Mouse (Mus musculus): Measurements from ENCODE around the gene Gm3336.

Gene Gm3336

DNA sequence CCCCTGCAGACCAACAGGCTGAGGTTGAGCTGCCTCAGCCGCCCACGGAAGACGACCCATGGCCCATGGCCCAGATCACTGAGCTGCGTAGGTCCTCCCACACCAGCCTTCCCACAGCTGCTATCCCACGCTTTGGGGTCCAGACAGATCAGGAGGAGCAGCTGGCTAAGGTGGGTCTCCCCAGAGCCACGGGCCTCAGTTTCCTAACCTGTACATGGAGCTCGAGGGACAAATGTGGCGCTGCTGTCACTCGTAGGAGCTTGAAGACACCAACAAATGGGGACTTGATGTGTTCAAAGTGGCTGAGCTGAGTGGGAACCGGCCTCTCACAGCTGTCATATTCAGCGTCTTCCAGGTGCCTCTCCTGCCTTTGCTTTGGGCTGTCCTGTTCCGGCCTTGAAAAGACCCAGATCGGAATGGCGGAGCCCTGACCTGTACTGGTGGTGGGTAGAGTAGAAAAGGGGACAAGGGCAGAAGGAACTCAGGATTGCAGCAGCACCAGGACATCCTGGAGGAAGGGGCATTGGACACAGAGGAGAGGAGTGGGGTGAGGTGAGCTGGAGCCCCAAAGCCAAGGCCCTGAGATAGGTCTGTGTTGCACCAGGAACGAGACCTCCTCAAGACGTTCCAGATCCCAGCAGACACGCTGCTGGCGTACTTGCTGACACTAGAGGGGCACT is 29.0 kb downstream of the Gm3336 start:
- no peak for DNase-seq (ENCODE audit: low read depth)

GRCm38 (mm10) chr8:70748246-70749096 is 30.1 kb downstream of the Gm3336 start:
- DNase-seq (ENCODE audit: low read depth): no peak

DNA sequence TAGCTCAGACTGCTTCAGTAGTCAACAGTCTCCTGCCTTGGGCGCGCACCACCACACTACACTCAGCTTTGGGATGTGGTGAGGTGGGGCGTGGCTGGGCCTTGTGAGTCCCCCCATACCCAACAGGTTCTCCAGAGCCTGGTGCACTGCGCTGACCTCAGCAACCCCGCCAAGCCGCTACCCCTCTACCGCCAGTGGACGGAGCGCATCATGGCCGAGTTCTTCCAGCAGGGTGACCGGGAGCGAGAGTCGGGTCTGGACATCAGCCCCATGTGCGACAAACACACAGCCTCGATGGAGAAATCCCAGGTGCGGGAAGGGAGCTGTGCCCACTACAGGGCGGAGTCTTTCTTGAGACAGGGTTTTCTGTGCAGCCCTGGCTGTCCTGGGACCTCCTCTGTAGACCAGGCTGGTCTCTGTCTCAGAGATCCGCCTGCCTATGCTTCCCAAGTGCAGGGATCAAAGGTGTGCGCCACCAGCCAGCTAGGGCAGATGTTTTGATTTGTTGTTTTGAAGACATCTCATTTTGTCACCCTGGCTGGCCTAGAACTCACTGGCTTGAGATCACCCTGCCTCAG is 30.8 kb downstream of the Gm3336 start:
- DNase-seq (ENCODE audit: low read depth): no peak

DNA sequence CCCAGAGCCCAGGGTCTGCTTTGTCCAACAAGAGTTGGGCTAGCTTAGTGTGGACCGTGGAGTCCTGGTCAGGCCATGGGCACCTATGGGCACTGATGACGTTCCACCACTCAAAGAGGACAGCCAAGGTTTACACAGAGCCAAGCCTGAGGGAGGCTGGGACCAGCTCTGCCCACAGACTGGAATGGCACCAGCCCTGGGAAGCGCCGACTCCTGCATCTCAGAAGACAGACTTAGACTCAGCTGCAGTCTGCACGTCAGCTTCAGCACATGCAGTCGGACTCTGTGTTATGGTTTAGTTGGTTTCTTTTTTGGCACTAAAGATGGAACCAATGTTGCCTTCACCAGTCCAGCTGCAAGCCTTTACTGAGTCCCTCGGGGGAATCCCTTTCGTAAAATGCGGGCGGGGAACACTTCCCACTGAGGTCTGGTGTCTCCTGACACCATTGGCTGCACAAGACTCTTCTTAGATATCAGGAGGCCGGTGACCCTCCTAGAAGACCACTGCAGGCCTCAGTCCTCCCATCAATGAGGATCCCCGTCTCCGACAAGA is 31.9 kb downstream of the Gm3336 start:
- no peak for DNase-seq (ENCODE audit: low read depth)

DNA sequence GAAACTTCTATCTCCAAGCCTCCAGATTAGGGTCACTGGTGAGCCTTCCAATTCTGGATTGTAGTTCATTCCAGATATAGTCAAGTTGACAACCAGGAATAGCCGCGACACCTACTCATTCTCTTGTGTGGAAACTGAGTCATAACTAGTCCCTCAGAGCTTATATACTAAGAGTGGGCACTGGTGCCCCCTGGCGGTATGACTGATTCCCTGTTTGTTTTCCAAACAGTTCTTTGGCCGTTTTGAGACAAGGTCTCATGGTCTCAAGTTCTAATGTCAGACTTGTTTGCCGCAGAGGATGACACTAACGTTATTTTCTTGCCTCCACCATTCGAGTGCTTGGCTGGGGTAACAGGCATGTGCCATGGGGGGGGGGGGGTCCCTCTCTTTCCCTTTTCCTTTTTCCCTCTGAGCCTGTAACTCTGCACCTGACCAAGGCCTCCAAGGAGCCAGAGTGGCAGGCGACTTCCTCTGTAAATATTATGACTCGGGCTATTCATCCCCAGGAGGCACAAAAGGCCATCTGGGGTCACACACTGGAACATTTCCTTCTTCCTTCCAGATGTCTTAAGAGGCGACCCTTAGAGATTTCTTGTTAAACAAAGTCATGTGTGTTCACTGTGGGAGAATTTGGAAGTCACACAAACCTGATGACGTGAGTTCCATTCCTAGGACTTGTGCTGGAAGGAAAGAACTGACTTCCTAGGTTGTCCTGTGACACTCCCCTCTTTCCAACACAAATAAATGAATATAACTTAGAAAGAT is 33.8 kb downstream of the Gm3336 start:
- DNase-seq (ENCODE audit: low read depth): peak; percentile 81

DNA sequence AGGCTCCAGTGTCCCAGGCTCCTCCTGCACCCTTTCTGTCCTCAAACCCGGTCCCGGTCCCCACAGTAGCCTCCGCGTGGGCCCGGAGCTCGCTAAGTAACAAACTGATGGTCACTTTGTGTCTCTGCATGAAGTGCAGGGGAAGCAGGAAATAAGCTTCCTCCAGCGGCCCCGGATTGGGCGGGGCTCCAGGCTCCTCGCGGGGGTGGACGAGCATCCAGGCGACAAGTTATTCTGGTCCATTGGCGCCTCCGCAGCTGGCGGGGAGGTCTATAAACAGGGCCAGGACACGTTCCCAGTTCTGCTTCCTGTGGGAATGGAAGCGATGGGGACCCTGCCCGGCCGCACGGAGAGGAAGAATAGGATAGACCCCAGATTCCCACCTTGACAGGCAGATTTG is 34.8 kb downstream of the Gm3336 start:
- peak; percentile 79 for DNase-seq (ENCODE audit: low read depth)

DNA sequence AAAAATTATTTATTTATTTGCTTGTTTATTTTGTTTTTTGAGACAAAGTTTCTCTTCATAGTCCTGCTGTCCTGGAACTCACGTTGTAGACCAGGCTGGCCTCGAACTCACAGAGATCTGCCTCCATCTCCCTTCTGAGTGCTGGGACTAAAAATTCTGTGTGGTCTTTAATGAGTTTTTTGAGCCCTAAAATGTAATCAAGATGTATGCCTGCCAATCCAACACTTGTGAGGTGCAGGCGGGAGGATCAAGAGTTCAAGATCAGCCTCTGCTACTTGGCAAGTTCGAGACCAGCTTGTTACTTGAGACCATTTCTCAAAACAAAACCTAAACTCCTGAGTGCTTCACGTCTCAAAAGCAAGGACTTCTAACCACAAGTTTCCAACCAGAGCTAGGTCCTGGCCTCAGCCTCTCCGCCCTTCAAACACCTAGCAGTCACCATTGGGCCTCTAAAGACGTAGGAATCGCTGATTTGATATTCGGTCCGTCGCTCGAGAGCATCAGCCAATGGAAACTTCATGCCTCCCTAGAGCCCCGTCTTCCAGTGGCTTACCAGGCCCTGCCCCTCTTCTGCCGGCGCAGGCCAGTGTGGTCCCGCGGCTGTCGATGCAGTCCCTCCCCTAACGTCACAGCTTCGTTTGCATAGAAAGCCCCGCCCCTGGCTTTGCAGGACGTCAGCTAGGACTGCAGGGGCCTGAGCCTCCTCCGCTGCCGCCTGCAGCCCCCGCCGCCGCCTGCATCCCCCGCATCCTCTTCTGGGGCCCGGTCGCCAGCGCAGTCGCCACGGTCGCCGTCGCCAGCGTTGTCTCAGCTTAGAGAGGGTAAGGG is 35.9 kb downstream of the Gm3336 start, which contains the start of gene Rab3a:
Gene Rab3a (plus strand): TSS at position 637 of the 828 bp plus-strand sequence.
- peak; percentile 100 for DNase-seq (ENCODE audit: low read depth)

DNA sequence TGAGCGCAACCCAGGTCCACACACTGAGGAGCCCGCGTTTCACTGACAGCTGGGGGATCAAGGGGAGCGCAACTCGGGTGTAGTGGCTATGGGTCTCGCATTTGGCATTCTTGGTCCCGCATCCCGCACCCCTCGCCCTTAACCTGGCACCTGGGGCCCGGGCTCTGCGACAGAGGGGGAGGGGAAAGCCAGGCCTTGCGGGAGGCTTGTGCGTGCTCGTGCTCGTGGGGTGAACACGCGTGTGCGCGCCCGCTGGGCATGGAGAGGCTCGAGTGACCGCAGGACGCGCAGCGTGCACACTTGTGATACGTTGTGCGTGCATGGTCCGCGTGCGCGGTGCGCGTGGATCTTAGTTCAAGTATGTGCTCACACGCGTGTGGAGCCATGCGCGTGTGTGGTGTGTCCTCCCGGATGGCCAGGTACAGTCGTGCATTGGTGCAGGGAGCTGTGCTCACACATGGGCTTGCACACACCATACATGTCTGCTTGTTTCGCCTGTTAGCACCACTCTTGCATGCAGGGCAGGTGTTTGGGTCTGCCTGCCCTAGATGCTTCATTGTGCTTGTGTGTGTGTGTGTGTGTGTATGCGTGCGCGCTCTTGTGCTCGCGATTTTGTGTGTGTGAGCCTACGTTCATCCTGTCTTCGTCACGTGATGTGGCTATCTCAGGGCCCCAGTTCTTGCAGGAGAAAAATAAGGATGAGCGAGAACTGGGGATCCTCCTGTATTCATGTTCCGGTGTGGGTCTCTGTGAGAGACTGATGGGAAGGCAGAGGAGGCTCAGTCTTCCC is 36.7 kb downstream of the Gm3336 start:
- peak; percentile 71 for DNase-seq (ENCODE audit: low read depth)

DNA sequence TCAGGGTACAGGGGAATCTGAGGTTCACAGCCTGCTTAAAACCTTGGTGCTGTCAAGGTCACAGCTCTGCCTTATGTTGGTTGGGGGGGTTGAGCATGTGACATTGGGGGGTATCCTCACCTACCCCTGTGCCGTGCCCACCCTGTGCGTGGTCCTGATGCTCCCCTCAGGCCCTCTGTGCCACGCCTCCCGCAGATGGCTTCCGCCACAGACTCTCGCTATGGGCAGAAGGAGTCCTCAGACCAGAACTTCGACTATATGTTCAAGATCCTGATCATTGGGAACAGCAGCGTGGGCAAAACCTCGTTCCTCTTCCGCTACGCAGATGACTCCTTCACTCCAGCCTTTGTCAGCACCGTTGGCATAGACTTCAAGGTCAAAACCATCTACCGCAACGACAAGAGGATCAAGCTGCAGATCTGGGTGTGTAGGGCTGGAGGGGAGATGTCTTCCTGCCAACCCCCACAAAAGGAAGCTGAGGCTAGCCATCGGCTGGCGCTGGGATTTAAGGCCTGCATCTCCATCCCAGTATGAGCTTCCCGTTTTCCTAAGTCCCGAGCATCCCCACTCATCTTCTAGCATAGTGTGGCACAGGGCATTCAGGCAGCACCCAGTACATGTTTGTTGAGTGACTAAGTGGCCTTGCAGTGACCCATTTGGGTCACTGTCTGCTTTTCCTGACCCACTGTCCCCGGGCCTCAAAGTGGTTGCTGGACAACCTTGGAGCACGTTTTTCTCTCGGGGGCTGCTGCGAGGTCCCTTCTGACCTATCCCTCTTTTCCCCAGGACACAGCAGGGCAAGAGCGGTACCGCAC is 37.5 kb downstream of the Gm3336 start:
- peak; percentile 76 for DNase-seq (ENCODE audit: low read depth)

- no peak for DNase-seq (ENCODE audit: low read depth)
These were observed 38.2 kb downstream of the Gm3336 start for GRCm38 (mm10) chr8:70756476-70757040.

DNA sequence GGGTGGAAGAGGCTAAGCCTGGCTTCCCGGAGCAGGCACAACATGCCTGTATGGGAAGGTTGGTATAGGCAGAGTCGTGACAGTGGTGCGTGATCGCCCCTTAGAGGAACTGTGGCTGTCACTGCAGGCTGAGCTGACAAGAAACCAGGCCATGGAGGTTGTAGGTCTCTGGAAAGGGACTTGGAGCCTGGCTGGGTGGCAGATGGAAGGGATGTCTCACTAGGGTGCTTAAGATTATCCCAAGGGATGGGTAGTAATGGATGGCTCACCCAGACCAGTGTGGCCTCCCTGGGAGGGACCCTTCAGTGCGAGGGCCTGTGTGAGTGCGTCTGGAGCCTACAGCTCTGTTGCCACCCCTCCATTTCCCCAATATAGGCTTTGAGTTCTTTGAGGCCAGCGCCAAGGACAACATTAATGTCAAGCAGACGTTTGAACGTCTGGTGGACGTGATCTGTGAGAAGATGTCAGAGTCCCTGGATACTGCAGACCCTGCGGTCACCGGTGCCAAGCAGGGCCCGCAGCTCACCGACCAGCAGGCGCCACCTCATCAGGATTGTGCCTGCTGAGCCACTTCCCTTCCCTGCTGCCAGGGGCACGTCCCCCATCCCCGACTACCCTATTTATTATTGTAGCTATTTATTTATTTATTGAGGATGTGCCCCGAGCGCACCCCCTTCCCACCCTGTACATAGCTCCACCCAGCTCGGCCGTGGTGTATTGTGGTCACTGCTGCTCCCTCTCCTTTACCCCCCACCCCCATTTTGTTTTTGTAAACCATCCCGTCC is 39.4 kb downstream of the Gm3336 start:
- DNase-seq (ENCODE audit: low read depth): peak; percentile 67

- DNase-seq (ENCODE audit: low read depth): no peak
These were observed 39.9 kb downstream of the Gm3336 start for GRCm38 (mm10) chr8:70758308-70758615.

GRCm38 (mm10) chr8:70758616-70759561 is 40.5 kb downstream of the Gm3336 start:
- peak; percentile 38 for DNase-seq (ENCODE audit: low read depth)

DNA sequence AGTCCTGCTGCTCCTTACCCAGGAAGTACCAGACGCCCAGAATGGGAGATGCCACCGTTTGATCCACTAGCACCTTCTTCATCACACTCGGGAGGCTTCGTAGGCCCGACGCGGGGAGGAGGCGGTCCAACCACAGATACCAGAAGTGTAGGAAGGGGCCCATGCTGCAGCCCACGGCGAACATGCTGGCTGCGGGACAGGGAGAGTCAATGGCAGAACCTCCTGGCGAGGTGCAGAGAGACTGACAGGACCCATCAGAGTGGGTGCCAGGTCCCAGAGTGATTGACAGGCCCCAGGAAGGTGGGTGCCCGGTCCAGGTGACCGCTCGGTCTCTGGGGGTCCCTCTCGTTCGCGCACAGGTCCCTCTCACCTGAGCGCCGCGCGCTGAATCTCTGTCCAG is 42.0 kb downstream of the Gm3336 start:
- DNase-seq (ENCODE audit: low read depth): peak; percentile 41

DNA sequence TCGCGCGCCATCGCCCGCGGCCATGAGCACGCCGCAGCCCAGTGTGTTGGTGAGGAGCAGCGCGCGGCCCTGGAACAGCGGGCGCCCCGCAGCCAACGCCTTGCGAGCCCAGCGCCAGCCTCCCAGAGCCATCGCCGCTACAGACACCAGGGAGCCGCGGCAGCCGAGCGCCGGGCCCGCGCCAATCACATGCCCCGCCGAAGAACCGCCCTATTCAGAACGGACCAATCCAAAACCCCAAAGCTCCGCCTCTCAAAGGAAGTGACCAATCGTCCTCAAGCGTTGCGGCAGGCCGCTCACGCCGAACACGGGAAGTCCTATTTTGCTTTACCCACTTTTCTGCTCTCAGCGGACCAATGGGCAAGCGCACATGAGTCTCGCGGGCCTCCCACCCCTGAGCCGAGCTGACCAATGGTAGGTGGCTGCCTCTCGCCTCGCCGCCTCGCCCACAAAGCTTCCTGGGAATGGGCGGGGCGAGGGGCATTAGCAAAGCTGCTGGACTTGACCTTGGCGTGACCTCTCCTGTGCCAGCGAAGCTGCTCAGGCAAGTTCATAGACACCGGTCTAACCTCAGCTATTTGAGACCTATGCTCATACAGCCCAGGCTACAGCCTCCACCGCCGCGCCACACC is 42.5 kb downstream of the Gm3336 start, which contains the start of gene Mpv17l2:
Gene Mpv17l2 (minus strand): TSS at position 172 of the 632 bp plus-strand sequence.
- peak; percentile 99 for DNase-seq (ENCODE audit: low read depth)

GRCm38 (mm10) chr8:70762118-70762517 is 43.8 kb downstream of the Gm3336 start:
- peak; percentile 54 for DNase-seq (ENCODE audit: low read depth)

- DNase-seq (ENCODE audit: low read depth): peak; percentile 67
These were observed 45.0 kb downstream of the Gm3336 start for GRCm38 (mm10) chr8:70763354-70763753.
